Mouse (Mus musculus) heart, adult 2 months (tissue): ENCODE results near the gene Trub1.

Source experiments
- CTCF ChIP-seq: fragments of 200-600 bp; IDR thresholded peaks from 2 replicates; pipeline ENCODE4 v1.8.1; 2022; ENCODE audit warnings: antibody characterized with exemption, mild to moderate bottlenecking, moderate library complexity
- POLR2A ChIP-seq: fragments of 200-500 bp; IDR thresholded peaks from 2 replicates; pipeline ENCODE4 v1.6.1; 2011; ENCODE audit warnings: mild to moderate bottlenecking, low read depth, low read length, control low read depth; ENCODE audit not compliant: insufficient read depth

DNA sequence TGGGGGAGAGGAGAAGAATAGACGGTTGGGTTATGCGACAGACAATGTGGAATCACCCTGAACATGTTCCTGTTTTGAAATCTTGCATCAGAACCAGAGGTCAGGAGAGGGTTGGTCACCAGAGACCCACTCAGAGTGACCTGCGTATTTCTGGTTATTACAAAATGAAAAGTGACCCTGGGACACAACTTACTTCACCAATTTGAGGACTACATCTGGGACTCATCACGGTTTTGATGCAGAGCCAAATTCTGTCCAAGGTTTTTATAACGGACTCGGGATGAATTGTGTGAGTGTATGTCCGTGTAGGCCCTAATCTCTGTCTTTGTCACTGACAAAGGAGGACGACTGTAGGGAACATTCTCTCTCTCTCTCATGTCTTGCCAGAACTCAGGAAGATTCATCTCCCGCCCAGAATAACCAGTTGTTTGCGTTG is 16.1 kb upstream of the Trub1 start:
- TF ChIP-seq CTCF (no peak), POLR2A (no peak)
